Mouse (Mus musculus) forebrain, embryonic 16.5 days (tissue): Measurements from ENCODE around the gene Unc50. TPM values are rescaled to one million over a fixed set of nuclear protein-coding genes. Genes with fewer than 3 reads are reported as not detected.

ENCODE experiments used
- ATAC-seq: fragments of 200-750 bp; cut with Nextera tagmentation; 2 replicates; pipeline ENCODE4 v1.8.0; 2017; ENCODE audit warnings: mild to moderate bottlenecking, moderate library complexity
- H3K27ac ChIP-seq: fragments of 300-500 bp; sonication (generic); 2 replicates; pipeline ENCODE4 v1.5.1; 2014; ENCODE audit warnings: low read length, control low read depth
- H3K27me3 ChIP-seq: fragments of 300-500 bp; sonication (generic); replicated peaks from 2 replicates; pipeline ENCODE4 v1.6.1; 2014; ENCODE audit warnings: low read length; ENCODE audit not compliant: control insufficient read depth, insufficient read depth
- H3K36me3 ChIP-seq: fragments of 300-500 bp; sonication (generic); 2 replicates; pipeline ENCODE4 v1.6.1; 2014; ENCODE audit not compliant: control insufficient read depth, insufficient read depth
- H3K4me1 ChIP-seq: fragments of 300-500 bp; sonication (generic); replicated peaks from 2 replicates; pipeline ENCODE4 v1.6.1; 2014; ENCODE audit warnings: low read length; ENCODE audit not compliant: control insufficient read depth, insufficient read depth
- H3K4me2 ChIP-seq: fragments of 300-500 bp; sonication (generic); 2 replicates; pipeline ENCODE4 v1.6.1; 2014; ENCODE audit warnings: mild to moderate bottlenecking, low read length, control low read depth
- H3K4me3 ChIP-seq: fragments of 300-500 bp; sonication (generic); replicated peaks from 2 replicates; pipeline ENCODE4 v1.5.1; 2014; ENCODE audit warnings: mild to moderate bottlenecking, low read length, control low read depth
- H3K9ac ChIP-seq: fragments of 300-500 bp; sonication (generic); replicated peaks from 2 replicates; pipeline ENCODE4 v1.6.1; 2014; ENCODE audit warnings: low read depth, low read length, control low read depth
- H3K9me3 ChIP-seq: fragments of 300-500 bp; sonication (generic); 2 replicates; pipeline ENCODE4 v1.6.1; 2016; ENCODE audit warnings: low read length; ENCODE audit not compliant: control insufficient read depth
- WGBS: fragments of 180-500 bp; shearing (Covaris S2); extraction: QIAGEN DNeasy Blood & Tissue Kit; methylation state at CpG from one replicate; pipeline ENCODE4 v1.1.7; 2014; 5-methylcytosine and 5-hydroxymethylcytosine counted together
- polyA plus RNA-seq: library from polyadenylated mRNA; unstranded; fragments of >200 nt; fragmentation: Nextera tagmentation; extraction: Ambion mirVana; gene quantifications from 2 replicates; pipeline ENCODE4 v1.2.1, GENCODE M21; 2015

Gene Unc50
- polyA plus RNA-seq: 121 and 136 TPM in 2 replicates

- WGBS: 2% methylated on average over 57 of the region's 57 CpGs
- peak within 1 kb of the TSS; percentile 57 for H3K27ac ChIP-seq
- H3K9me3 ChIP-seq: no peaks in the 10 kb centered on the region
- peak within 1 kb of the TSS; percentile 98 for H3K4me2 ChIP-seq
- H3K4me3 ChIP-seq: peak within 1 kb of the TSS; percentile 65
- peaks cover 29% of the 10 kb centered on the region for H3K4me1 ChIP-seq
- H3K27me3 ChIP-seq: no peaks in the 10 kb centered on the region
- peaks cover 15% of the 10 kb centered on the region for H3K36me3 ChIP-seq
- H3K9ac ChIP-seq: peak within 1 kb of the TSS; percentile 88
- ATAC-seq: peak; percentile 100
Observed at GRCm38 (mm10) chr1:37429366-37430296, at the start of gene Unc50, which contains the start of gene Coa5. Gene Unc50 (plus strand): TSS chr1:37430139. Gene Coa5 (minus strand): TSS chr1:37430103.

GRCm38 (mm10) chr1:37380913-37381312 lies 49.0 kb upstream of the Unc50 start:
- no peak overlapping the region for H3K9ac ChIP-seq
- H3K4me2 ChIP-seq: no peak overlapping the region
- 98% methylated on average over 5 of the region's 5 CpGs for WGBS
- H3K4me3 ChIP-seq: no peak overlapping the region
- no peaks in the 10 kb centered on the region for H3K9me3 ChIP-seq
- no peak overlapping the region for H3K27ac ChIP-seq
- no peak for ATAC-seq
- no peaks in the 10 kb centered on the region for H3K4me1 ChIP-seq
- no peaks in the 10 kb centered on the region for H3K27me3 ChIP-seq
- peaks cover 14% of the 10 kb centered on the region for H3K36me3 ChIP-seq

- ATAC-seq: no peak
- no peaks in the 10 kb centered on the region for H3K27me3 ChIP-seq
- no peak overlapping the region for H3K27ac ChIP-seq
- H3K4me1 ChIP-seq: no peaks in the 10 kb centered on the region
- WGBS: 96% methylated on average over 3 of the region's 3 CpGs
- H3K9me3 ChIP-seq: no peaks in the 10 kb centered on the region
- no peak overlapping the region for H3K4me2 ChIP-seq
- H3K4me3 ChIP-seq: no peak overlapping the region
- H3K9ac ChIP-seq: no peak overlapping the region
- peaks cover 14% of the 10 kb centered on the region for H3K36me3 ChIP-seq
Observed at GRCm38 (mm10) chr1:37384304-37384703, 45.6 kb upstream of the Unc50 start.

DNA sequence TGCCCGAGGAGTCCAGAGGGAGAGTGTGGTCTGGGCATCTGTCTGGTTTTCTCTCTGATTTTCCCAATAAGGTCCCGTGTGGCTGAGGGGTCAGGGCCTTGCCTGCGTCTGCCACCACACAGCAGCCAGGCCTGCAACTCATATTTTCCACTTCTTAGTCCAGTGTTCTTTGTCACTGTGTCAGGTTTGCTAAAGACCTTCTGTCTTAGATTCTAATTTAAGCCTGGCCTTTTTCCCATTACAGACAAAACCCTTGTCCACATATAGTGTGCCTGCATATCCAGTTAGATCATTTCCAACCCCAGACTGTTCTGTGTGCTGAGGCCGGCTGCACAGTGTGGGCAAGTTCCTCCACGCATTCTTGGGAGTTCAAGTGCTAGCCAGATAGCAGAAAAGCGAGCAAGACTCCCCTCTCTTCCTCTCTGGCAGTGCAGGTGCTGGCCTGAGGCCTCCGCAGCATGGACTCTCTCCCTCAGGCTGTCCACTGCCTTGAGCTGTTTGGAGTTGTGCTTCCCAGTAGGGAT lies 43.4 kb upstream of the Unc50 start:
- Histone ChIP-seq H3K36me3 (peaks cover 3% of the 10 kb centered on the region), H3K4me2 (no peak overlapping the region), H3K27ac (no peak overlapping the region), H3K4me3 (no peak overlapping the region), H3K9me3 (no peaks in the 10 kb centered on the region), H3K9ac (no peak overlapping the region), H3K27me3 (no peaks in the 10 kb centered on the region), H3K4me1 (no peaks in the 10 kb centered on the region)
- WGBS: 78% methylated on average over 7 of the region's 7 CpGs
- ATAC-seq: no peak

DNA sequence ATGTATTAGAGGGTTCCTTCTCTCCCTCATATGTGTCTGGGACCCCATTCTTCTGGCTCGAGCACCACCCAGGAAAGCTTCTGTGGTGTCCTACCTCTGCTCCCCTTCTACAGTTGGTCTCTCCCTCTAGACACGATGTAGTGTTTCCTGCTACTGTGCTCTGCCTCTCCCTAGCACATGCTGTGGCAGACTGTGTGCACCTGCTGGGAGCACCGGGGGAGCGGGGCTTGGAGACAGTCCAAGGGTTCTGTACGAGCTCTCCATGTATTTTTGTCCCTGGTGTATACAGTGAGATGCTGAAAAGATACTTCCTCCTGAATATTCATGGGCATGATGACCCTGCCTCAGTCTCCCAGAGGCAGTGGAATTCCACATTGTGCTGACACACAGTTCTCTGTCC lies 36.8 kb upstream of the Unc50 start:
- Histone ChIP-seq H3K27ac (no peak overlapping the region), H3K4me3 (no peak overlapping the region), H3K9ac (no peak overlapping the region), H3K36me3 (peaks cover 11% of the 10 kb centered on the region), H3K4me1 (no peaks in the 10 kb centered on the region), H3K27me3 (no peaks in the 10 kb centered on the region), H3K9me3 (no peaks in the 10 kb centered on the region), H3K4me2 (no peak overlapping the region)
- WGBS: 56% methylated on average over 5 of the region's 5 CpGs
- no peak for ATAC-seq

- no peaks in the 10 kb centered on the region for H3K4me1 ChIP-seq
- H3K9me3 ChIP-seq: no peaks in the 10 kb centered on the region
- no peak overlapping the region for H3K4me3 ChIP-seq
- H3K36me3 ChIP-seq: peaks cover 11% of the 10 kb centered on the region
- H3K9ac ChIP-seq: no peak overlapping the region
- WGBS: 85% methylated on average over 1 of the region's 1 CpGs
- H3K27me3 ChIP-seq: no peaks in the 10 kb centered on the region
- H3K27ac ChIP-seq: no peak overlapping the region
- ATAC-seq: no peak
- no peak overlapping the region for H3K4me2 ChIP-seq
Observed at GRCm38 (mm10) chr1:37396481-37396880, 33.5 kb upstream of the Unc50 start.

GRCm38 (mm10) chr1:37398961-37399360 lies 31.0 kb upstream of the Unc50 start:
- ATAC-seq: no peak
- Histone ChIP-seq H3K9me3 (no peaks in the 10 kb centered on the region), H3K4me1 (no peaks in the 10 kb centered on the region), H3K4me3 (no peak overlapping the region), H3K36me3 (peaks cover 9% of the 10 kb centered on the region), H3K27ac (no peak overlapping the region), H3K9ac (no peak overlapping the region), H3K4me2 (no peak overlapping the region), H3K27me3 (no peaks in the 10 kb centered on the region)
- 65% methylated on average over 3 of the region's 3 CpGs for WGBS

DNA sequence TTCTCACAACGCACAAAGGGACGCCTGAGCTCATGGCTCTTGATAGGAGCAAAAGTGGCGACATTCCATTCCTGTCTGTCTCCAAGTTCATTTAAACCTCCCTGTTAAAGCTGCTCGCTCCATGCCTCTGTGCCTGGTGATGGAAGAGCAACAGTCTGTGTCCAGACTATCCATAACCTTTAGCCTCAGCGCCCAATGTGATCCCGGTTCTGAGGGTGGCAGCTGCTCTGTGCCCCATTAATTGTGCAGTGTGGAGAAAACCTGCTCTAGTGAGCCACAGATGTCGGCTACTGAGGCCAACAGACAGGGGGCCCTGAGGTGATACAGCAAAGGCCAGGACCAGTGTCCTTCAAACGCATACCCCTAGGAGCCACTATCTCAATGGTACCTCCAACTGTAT lies 30.2 kb upstream of the Unc50 start:
- no peaks in the 10 kb centered on the region for H3K4me1 ChIP-seq
- 87% methylated on average over 8 of the region's 8 CpGs for WGBS
- no peak overlapping the region for H3K27ac ChIP-seq
- ATAC-seq: no peak
- no peaks in the 10 kb centered on the region for H3K27me3 ChIP-seq
- no peak overlapping the region for H3K4me3 ChIP-seq
- no peak overlapping the region for H3K4me2 ChIP-seq
- H3K36me3 ChIP-seq: peaks cover 7% of the 10 kb centered on the region
- H3K9ac ChIP-seq: no peak overlapping the region
- H3K9me3 ChIP-seq: no peaks in the 10 kb centered on the region

DNA sequence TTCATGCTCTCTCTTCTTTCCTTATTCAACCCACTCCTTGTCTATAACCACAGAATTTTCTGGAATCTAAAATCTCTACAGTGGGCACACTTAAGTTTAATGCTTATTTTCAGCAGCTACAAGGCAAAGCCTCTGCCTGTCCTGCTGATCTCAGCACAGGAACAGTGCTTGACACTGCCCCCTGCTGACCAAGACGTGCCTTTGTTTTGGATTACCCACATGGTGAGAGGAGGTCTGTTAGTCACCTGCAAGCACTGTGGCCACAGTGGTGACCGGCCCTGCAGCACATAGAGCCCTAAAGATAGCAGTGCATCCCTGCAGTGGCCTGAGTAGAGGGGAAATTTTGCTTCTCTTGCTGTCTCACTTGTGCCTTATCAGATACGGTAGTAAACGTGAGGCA lies 28.3 kb upstream of the Unc50 start:
- Histone ChIP-seq H3K27ac (no peak overlapping the region), H3K27me3 (no peaks in the 10 kb centered on the region), H3K36me3 (peaks cover 4% of the 10 kb centered on the region), H3K4me2 (no peak overlapping the region), H3K4me3 (no peak overlapping the region), H3K9me3 (no peaks in the 10 kb centered on the region), H3K4me1 (no peaks in the 10 kb centered on the region), H3K9ac (no peak overlapping the region)
- no peak for ATAC-seq
- WGBS: 60% methylated on average over 4 of the region's 4 CpGs
